Mouse (Mus musculus): ENCODE results near the gene Os9.

DNA sequence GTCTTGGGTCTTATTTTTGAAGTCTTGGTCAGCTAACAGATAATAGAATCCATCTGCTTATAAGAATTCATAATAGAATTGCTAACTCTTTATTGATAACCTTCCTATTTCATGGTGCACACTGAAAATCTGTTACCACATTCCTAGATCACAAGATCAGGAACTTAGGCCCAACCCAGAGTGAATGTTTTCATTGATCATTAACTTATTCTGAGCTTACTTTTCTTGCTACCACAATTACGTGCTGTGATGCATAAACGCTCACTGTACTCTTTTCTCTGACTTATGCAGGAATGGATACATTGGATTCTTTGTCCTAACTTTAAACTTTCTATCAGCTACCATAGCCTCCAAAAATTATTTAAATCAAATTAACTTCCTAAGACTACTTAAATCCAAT lies 33.3 kb upstream of the Os9 start:
- no peak for TF ChIP-seq CTCF (IDR thresholded peaks at IDR 0.05; ENCODE audit: borderline replicate concordance, insufficient read depth, low read length)
- TF ChIP-seq POLR2A (IDR thresholded peaks at IDR 0.05; ENCODE audit: low read depth, low read length) = no peak
